Mouse (Mus musculus): ENCODE measurements around the gene Pex11a.

DNA sequence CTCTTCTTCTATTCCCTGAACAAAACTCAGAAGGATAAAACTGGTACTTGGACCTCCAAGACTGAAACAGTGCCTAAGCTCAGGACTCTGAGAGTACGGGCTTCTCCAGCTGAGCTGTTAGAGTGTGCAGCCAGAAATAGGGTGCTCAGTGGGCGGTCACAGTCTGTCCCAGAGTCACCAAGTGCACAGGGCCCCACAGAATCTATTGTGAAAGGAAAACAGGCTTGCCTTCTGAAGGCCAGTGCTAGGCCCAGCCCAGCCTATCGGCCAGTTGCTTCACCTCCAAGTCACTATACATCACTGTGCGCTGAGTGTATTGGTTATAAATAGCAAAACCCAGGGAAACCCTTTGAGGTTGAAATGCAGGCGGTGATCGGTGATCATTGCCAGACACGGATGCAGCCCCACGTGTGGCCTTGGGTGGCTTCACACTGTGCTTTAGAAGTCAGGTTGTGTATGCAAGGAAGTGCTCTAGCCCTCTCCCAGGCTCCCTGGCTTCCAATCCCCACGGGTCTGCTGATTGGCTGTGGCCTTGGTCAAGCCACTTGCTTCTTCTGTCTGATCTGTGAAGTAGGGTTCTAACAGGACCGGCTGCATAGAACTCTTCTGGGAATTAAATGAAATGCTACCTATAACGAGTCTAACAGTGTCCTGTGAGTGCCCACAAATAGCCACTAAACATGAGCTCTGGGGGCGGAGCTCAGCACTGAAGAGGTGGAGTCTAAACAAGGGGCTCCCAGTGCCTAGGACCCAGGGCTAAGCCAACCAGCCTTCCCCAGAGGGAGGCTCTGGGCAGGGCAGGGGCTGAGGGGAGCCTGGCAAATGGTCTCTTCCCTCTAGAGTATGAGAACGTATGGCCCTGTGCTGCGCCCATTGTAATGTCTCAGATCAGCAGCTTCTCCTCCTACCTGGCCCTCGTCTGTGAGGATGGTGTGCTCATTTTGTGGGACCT lies 28.9 kb upstream of the Pex11a start:
- TF ChIP-seq CTCF (IDR thresholded peaks at IDR 0.05) (no peak), EP300 (IDR thresholded peaks at IDR 0.05) (no peak)

Data from lung, postnatal 0 days (tissue).